Mouse (Mus musculus) olfactory bulb, adult 2 months (tissue): Measurements from ENCODE around the gene Susd5.

Source experiments
- CTCF ChIP-seq: fragments of 200-500 bp; IDR thresholded peaks from 2 replicates; pipeline ENCODE4 v1.5.1; 2012; ENCODE audit warnings: low read depth, mild to moderate bottlenecking, low read length, moderate library complexity; ENCODE audit not compliant: insufficient read depth
- POLR2A ChIP-seq: fragments of 200-500 bp; IDR thresholded peaks from 2 replicates; pipeline ENCODE4 v1.6.1; 2012; ENCODE audit warnings: mild to moderate bottlenecking, low read depth, low read length, moderate library complexity; ENCODE audit not compliant: insufficient read depth

- TF ChIP-seq CTCF (no peak), POLR2A (no peak)
These were observed 12.4 kb downstream of the Susd5 start for GRCm38 (mm10) chr9:114069372-114069771.
